Mouse (Mus musculus) subcutaneous adipose tissue, adult 2 months (tissue): ENCODE measurements around the gene Sln. TPM values are rescaled to one million over a fixed set of nuclear protein-coding genes. Genes with fewer than 3 reads are reported as not detected.

ENCODE experiments used
- polyA plus RNA-seq: library from polyadenylated mRNA; depleted of rRNA; stranded (reverse); fragments of >200 nt; gene quantifications from 2 replicates; pipeline ENCODE4 v1.2.3, GENCODE M21; 2012; ENCODE audit warnings: low replicate concordance; rRNA removed

The Sln gene
- not detected in 2 replicates for polyA plus RNA-seq

GRCm38 (mm10) chr9:53849864-53850263, at the start of gene Sln:
TSS of gene Sln (plus strand) at chr9:53850164.

Other genes with a start within 250 kb of the Sln start
- gene Acat1, start 239.8 kb upstream of the Sln start, polyA plus RNA-seq, result 52.8 and 88.5 TPM in 2 replicates
- gene Cul5, start 180.2 kb upstream of the Sln start, polyA plus RNA-seq, result 4.5 and 7.3 TPM in 2 replicates
- gene Rab39, start 143.9 kb upstream of the Sln start, polyA plus RNA-seq, result 0.26 and 0.30 TPM in 2 replicates
- gene Slc35f2, start 78.6 kb upstream of the Sln start, polyA plus RNA-seq, result 0.13 and 7.0 TPM in 2 replicates
- 0.26 and 0.41 TPM in 2 replicates for gene Elmod1, start 125.1 kb downstream of the Sln start, polyA plus RNA-seq
- gene Tnfaip8l3, start 218.2 kb downstream of the Sln start, polyA plus RNA-seq, result 0.21 and 8.4 TPM in 2 replicates